In the genomic region with DNA sequence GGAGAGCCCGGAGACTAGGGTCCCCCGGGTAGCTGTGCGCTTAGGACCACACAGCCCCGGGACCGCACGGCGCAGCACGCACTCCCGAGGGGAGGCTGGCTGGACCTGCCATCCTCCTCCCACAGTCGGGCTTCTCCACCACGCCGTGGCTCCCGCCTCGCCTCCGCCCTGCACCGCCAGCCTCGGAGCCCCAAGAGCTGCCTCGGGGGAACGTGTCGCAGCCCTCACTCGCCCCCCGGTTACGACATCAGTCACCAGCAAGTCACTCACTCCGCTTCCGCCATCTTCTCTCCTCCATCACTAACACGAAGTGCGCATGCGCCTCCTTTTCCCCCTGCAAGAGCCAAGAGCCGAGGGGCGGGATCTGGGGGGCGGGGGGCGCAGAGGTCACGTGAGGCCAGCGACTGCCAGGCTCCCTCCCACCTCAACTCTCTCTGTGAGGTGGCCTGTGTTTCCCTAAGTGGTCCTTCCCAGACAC, we compare ENCODE assay signal across 8 mouse cellular contexts. TPM values are rescaled to one million over a fixed set of nuclear protein-coding genes. Genes with fewer than 3 reads are reported as not detected.
DNase-seq lines count a peak whose midpoint lies in the region; ATAC-seq and TF ChIP-seq lines count a peak whose summit lies in the region.

TSS of gene Phc3 (minus strand) at position 312 of the 478 bp plus-strand sequence.

- DNase-seq in WW6 (ENCODE audit: low read depth, low spot score) = peak; percentile 90
- DNase-seq in cerebellum, postnatal 4 days (ENCODE audit: low spot score in 2 of 2) = peak; percentile 87 to 90
- peak; percentile 94 for DNase-seq in gastrocnemius, adult 2 months
- peak; percentile 98 for DNase-seq in hindbrain, postnatal 0 days (ENCODE audit: low spot score)
- peak; percentile 78 to 89 for DNase-seq in left cerebral cortex, adult 8-10 months (ENCODE audit: low spot score in 2 of 2)
- DNase-seq in right cerebral cortex, postnatal 10 days (ENCODE audit: low spot score in 2 of 2) = peak; percentile 96 to 97
- peak; percentile 87 for DNase-seq in urinary bladder, postnatal 25 days (ENCODE audit: low spot score)

- WGBS in hindbrain, postnatal 0 days = under 1% methylated on average over 24 of the region's 34 CpGs

- peak within 1 kb of the TSS; percentile 92 for H3K4me3 ChIP-seq in gastrocnemius, adult 2 months
- peak within 1 kb of the TSS; percentile 75 for H3K4me3 ChIP-seq in hindbrain, postnatal 0 days (ENCODE audit: low read length)
- peak within 1 kb of the TSS; percentile 99 for H3K4me3 ChIP-seq in megakaryocyte, embryonic 14.5 days (replicated peaks)

- intact Hi-C loops in gastrocnemius, adult 2 months (cut with DNase I) = loop anchor here (1.0 kb wide), 1 partner anchor 26 kb away; the partner anchor contains the start of gene Prkci

- H3K9me3 ChIP-seq in hindbrain, postnatal 0 days (ENCODE audit: low read length) = no peaks in the 10 kb centered on the region
- no peaks in the 10 kb centered on the region for H3K9me3 ChIP-seq in megakaryocyte, embryonic 14.5 days

- no peaks in the 10 kb centered on the region for H3K27me3 ChIP-seq in hindbrain, postnatal 0 days (ENCODE audit: insufficient read depth, low read length)
- H3K27me3 ChIP-seq in megakaryocyte, embryonic 14.5 days (replicated peaks) = no peaks in the 10 kb centered on the region

- TF ChIP-seq CTCF in gastrocnemius, adult 2 months (IDR thresholded peaks at IDR 0.05) = no peak
- TF ChIP-seq CTCF in hindbrain, postnatal 0 days (IDR thresholded peaks at IDR 0.05; ENCODE audit: low read depth) = no peak

- 0 out of 2 replicates have a peak, but pooled peaks cover 5% of the 10 kb centered on the region for H3K4me1 ChIP-seq in hindbrain, postnatal 0 days (ENCODE audit: insufficient read depth, low read length)
- peaks cover 42% of the 10 kb centered on the region for H3K4me1 ChIP-seq in megakaryocyte, embryonic 14.5 days

- peak; percentile 92 for ATAC-seq in hindbrain, postnatal 0 days

- peaks cover 14% of the 10 kb centered on the region for H3K36me3 ChIP-seq in hindbrain, postnatal 0 days (ENCODE audit: insufficient read depth, low read length)
- H3K36me3 ChIP-seq in megakaryocyte, embryonic 14.5 days (replicated peaks; ENCODE audit: low read length) = peaks cover 25% of the 10 kb centered on the region

- H3K4me2 ChIP-seq in hindbrain, postnatal 0 days (ENCODE audit: low read depth, low read length) = peak within 1 kb of the TSS; percentile 70

- peak within 1 kb of the TSS; percentile 95 for H3K27ac ChIP-seq in gastrocnemius, adult 2 months
- H3K27ac ChIP-seq in hindbrain, postnatal 0 days = peak within 1 kb of the TSS; percentile 88

- peak within 1 kb of the TSS; percentile 87 for H3K9ac ChIP-seq in hindbrain, postnatal 0 days (replicated peaks; ENCODE audit: low read length)

RNA-seq across cellular contexts. Expression of gene Phc3, which starts in this region (rescaled TPM):
- total RNA-seq in gastrocnemius, adult 2 months (2021) = 10 to 100 TPM; 12.7 to 13.9 TPM
- total RNA-seq in hindbrain, postnatal 0 days (2014; rRNA removed) = 25.8 and 27.4 TPM in 2 replicates
- polyA plus RNA-seq in hindbrain, postnatal 0 days (2015; fragmentation: Nextera tagmentation; extraction: Ambion mirVana) = 6.4 and 7.4 TPM in 2 replicates
- total RNA-seq in left cerebral cortex, adult 8-10 months (2022) = 10 to 100 TPM; 37.9 to 41.5 (median 40.4) TPM
- polyA plus RNA-seq in megakaryocyte, embryonic 14.5 days (2012; ENCODE audit: insufficient read depth, low replicate concordance) = 0.60 and 0.92 TPM in 2 replicates

Comparison
In these comparisons a context has a peak if more than half of its experiments do, and no peak if none do; other contexts are left out.
1. Peak in every context shown above with its lines: DNase-seq, ATAC-seq, H3K4me3 ChIP-seq and H3K27ac ChIP-seq.